Mouse (Mus musculus): ENCODE measurements around the gene D430041D05Rik. TPM values are rescaled to one million over a fixed set of nuclear protein-coding genes. Genes with fewer than 3 reads are reported as not detected.

Gene D430041D05Rik
- polyA plus RNA-seq, 1 experiment from 2014 or later: 2.5 TPM

GRCm38 (mm10) chr2:104167765-104168164, 243.0 kb downstream of the D430041D05Rik start:
- H3K4me3 ChIP-seq (ENCODE audit: low read depth, low read length): no peak overlapping the region
- H3K4me1 ChIP-seq (replicated peaks; ENCODE audit: control insufficient read depth, insufficient read depth, low read length): peaks cover 3% of the 10 kb centered on the region; the same call in 1 of the 2 replicates
- H3K9me3 ChIP-seq (ENCODE audit: control insufficient read depth, low read length): no peaks in the 10 kb centered on the region
- no peaks in the 10 kb centered on the region for H3K36me3 ChIP-seq (ENCODE audit: control insufficient read depth, insufficient read depth, low read length)
- no peak overlapping the region for H3K9ac ChIP-seq (ENCODE audit: low read length)
- no peak overlapping the region for H3K4me2 ChIP-seq (ENCODE audit: low read depth, low read length, severe bottlenecking)
- no peak for ATAC-seq (replicated peaks; ENCODE audit: low FRiP score)
- H3K27ac ChIP-seq (ENCODE audit: low read depth, low read length): no peak overlapping the region
- DNase-seq (ENCODE audit: low spot score): no peak
- H3K27me3 ChIP-seq (ENCODE audit: control insufficient read depth, insufficient read depth, low read length): no peaks in the 10 kb centered on the region
- 90% methylated on average over 23 of the region's 23 CpGs for WGBS

GRCm38 (mm10) chr2:104165631-104166030, 245.2 kb downstream of the D430041D05Rik start:
- Histone ChIP-seq H3K9me3 (ENCODE audit: control insufficient read depth, low read length) (no peaks in the 10 kb centered on the region), H3K27me3 (ENCODE audit: control insufficient read depth, insufficient read depth, low read length) (no peaks in the 10 kb centered on the region), H3K4me1 (replicated peaks; ENCODE audit: control insufficient read depth, insufficient read depth, low read length) (peaks cover 3% of the 10 kb centered on the region; the same call in 1 of the 2 replicates), H3K36me3 (ENCODE audit: control insufficient read depth, insufficient read depth, low read length) (no peaks in the 10 kb centered on the region), H3K27ac (ENCODE audit: low read depth, low read length) (no peak overlapping the region), H3K9ac (ENCODE audit: low read length) (no peak overlapping the region), H3K4me3 (ENCODE audit: low read depth, low read length) (no peak overlapping the region), H3K4me2 (ENCODE audit: low read depth, low read length, severe bottlenecking) (no peak overlapping the region)
- no peak for DNase-seq (ENCODE audit: low spot score)
- 91% methylated on average over 2 of the region's 2 CpGs for WGBS
- ATAC-seq (replicated peaks; ENCODE audit: low FRiP score): no peak

DNA sequence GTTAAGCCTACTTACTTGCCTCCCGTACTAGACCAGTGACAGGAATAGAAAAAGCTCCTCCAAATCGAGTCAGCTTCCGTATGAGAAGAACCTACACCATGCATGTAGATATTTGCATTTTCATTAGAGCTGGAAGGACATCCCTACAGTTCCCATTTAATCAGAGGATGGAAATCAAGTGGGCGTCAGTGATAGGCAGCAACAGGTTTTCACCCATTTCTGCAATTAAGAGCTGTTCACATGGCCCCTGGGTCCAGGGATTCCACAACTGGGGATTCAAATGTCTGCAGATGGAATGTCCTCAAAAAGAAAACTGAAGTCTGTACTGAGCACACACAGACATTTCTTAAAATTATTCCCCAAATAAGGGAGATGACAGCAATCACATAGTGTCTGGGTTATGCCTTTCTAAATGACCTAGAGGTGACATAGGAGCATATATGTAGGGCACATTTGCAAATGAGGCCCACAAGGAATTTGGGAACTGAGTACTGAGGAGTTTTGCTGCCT, 246.8 kb downstream of the D430041D05Rik start:
- Histone ChIP-seq H3K27ac (ENCODE audit: low read depth, low read length) (no peak overlapping the region), H3K27me3 (ENCODE audit: control insufficient read depth, insufficient read depth, low read length) (no peaks in the 10 kb centered on the region), H3K36me3 (ENCODE audit: control insufficient read depth, insufficient read depth, low read length) (no peaks in the 10 kb centered on the region), H3K4me3 (ENCODE audit: low read depth, low read length) (no peak overlapping the region), H3K4me1 (replicated peaks; ENCODE audit: control insufficient read depth, insufficient read depth, low read length) (peaks cover 3% of the 10 kb centered on the region; the same call in 1 of the 2 replicates), H3K4me2 (ENCODE audit: low read depth, low read length, severe bottlenecking) (no peak overlapping the region), H3K9ac (ENCODE audit: low read length) (no peak overlapping the region), H3K9me3 (ENCODE audit: control insufficient read depth, low read length) (no peaks in the 10 kb centered on the region)
- WGBS: 93% methylated on average over 4 of the region's 4 CpGs
- DNase-seq (ENCODE audit: low spot score): no peak
- ATAC-seq (replicated peaks; ENCODE audit: low FRiP score): no peak

DNA sequence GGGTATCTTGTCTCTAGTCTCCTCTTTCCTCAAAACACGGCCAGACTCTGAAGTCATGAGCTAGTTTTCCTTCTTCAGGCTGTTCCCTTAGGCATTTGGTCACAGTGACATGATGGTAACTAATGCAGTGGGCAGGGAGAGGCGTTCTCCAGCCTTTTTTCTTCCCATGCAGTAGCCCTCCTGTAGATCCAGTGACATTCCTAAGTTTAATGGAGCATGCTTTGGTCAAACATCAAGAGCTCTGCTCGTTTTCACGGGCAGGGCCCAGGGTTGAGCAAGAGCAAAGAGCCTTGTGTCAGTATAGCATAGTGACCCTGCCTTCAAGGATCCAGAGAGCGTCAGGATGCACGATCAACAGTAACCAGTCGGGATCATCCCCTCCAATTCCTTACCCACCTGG, 247.4 kb downstream of the D430041D05Rik start:
- Histone ChIP-seq H3K9ac (ENCODE audit: low read length) (no peak overlapping the region), H3K9me3 (ENCODE audit: control insufficient read depth, low read length) (no peaks in the 10 kb centered on the region), H3K4me3 (ENCODE audit: low read depth, low read length) (no peak overlapping the region), H3K4me1 (replicated peaks; ENCODE audit: control insufficient read depth, insufficient read depth, low read length) (peaks cover 3% of the 10 kb centered on the region; the same call in 1 of the 2 replicates), H3K27ac (ENCODE audit: low read depth, low read length) (no peak overlapping the region), H3K4me2 (ENCODE audit: low read depth, low read length, severe bottlenecking) (no peak overlapping the region), H3K36me3 (ENCODE audit: control insufficient read depth, insufficient read depth, low read length) (no peaks in the 10 kb centered on the region), H3K27me3 (ENCODE audit: control insufficient read depth, insufficient read depth, low read length) (no peaks in the 10 kb centered on the region)
- 80% methylated on average over 7 of the region's 7 CpGs for WGBS
- ATAC-seq (replicated peaks; ENCODE audit: low FRiP score): no peak
- no peak for DNase-seq (ENCODE audit: low spot score)

- H3K9me3 ChIP-seq (ENCODE audit: control insufficient read depth, low read length): no peaks in the 10 kb centered on the region
- no peak overlapping the region for H3K27ac ChIP-seq (ENCODE audit: low read depth, low read length)
- 87% methylated on average over 4 of the region's 4 CpGs for WGBS
- no peak overlapping the region for H3K9ac ChIP-seq (ENCODE audit: low read length)
- no peaks in the 10 kb centered on the region for H3K4me1 ChIP-seq (replicated peaks; ENCODE audit: control insufficient read depth, insufficient read depth, low read length)
- ATAC-seq (replicated peaks; ENCODE audit: low FRiP score) (no peak), DNase-seq (ENCODE audit: low spot score) (no peak)
- H3K27me3 ChIP-seq (ENCODE audit: control insufficient read depth, insufficient read depth, low read length): no peaks in the 10 kb centered on the region
- H3K4me3 ChIP-seq (ENCODE audit: low read depth, low read length): no peak overlapping the region
- H3K4me2 ChIP-seq (ENCODE audit: low read depth, low read length, severe bottlenecking): no peak overlapping the region
- H3K36me3 ChIP-seq (ENCODE audit: control insufficient read depth, insufficient read depth, low read length): no peaks in the 10 kb centered on the region
These were observed 253.0 kb downstream of the D430041D05Rik start for GRCm38 (mm10) chr2:104157831-104158230.

- Histone ChIP-seq H3K9me3 (ENCODE audit: control insufficient read depth, low read length) (no peaks in the 10 kb centered on the region), H3K4me2 (ENCODE audit: low read depth, low read length, severe bottlenecking) (no peak overlapping the region), H3K4me1 (replicated peaks; ENCODE audit: control insufficient read depth, insufficient read depth, low read length) (no peaks in the 10 kb centered on the region), H3K9ac (ENCODE audit: low read length) (no peak overlapping the region), H3K4me3 (ENCODE audit: low read depth, low read length) (no peak overlapping the region), H3K27me3 (ENCODE audit: control insufficient read depth, insufficient read depth, low read length) (no peaks in the 10 kb centered on the region), H3K36me3 (ENCODE audit: control insufficient read depth, insufficient read depth, low read length) (no peaks in the 10 kb centered on the region), H3K27ac (ENCODE audit: low read depth, low read length) (no peak overlapping the region)
- ATAC-seq (replicated peaks; ENCODE audit: low FRiP score) (no peak), DNase-seq (ENCODE audit: low spot score) (no peak)
- 86% methylated on average over 3 of the region's 3 CpGs for WGBS
These were observed 256.9 kb downstream of the D430041D05Rik start for GRCm38 (mm10) chr2:104153876-104154275.

DNA sequence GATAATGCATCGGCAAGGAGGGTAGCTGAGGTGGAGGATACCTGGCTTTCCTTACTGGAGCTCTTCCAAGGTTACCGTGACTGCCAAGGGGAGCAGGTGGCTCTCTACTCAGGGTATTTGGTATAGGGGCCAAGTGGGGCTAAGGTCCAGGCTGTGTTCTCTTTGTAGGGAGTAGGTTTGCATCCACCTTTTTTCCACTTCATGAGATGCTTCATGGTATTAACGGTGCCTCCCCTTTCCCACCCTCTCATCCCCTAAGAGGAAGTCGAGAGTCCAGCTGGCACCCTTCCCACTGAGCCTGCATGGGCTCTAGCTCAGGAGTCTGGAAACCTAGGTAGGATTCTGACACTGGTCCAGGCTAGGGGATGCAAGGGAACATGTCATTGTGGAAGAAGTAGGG, 257.5 kb downstream of the D430041D05Rik start:
- no peaks in the 10 kb centered on the region for H3K9me3 ChIP-seq (ENCODE audit: control insufficient read depth, low read length)
- H3K4me1 ChIP-seq (replicated peaks; ENCODE audit: control insufficient read depth, insufficient read depth, low read length): no peaks in the 10 kb centered on the region
- ATAC-seq (replicated peaks; ENCODE audit: low FRiP score) (no peak), DNase-seq (ENCODE audit: low spot score) (no peak)
- no peaks in the 10 kb centered on the region for H3K27me3 ChIP-seq (ENCODE audit: control insufficient read depth, insufficient read depth, low read length)
- H3K4me3 ChIP-seq (ENCODE audit: low read depth, low read length): no peak overlapping the region
- H3K4me2 ChIP-seq (ENCODE audit: low read depth, low read length, severe bottlenecking): no peak overlapping the region
- H3K9ac ChIP-seq (ENCODE audit: low read length): no peak overlapping the region
- no peak overlapping the region for H3K27ac ChIP-seq (ENCODE audit: low read depth, low read length)
- WGBS: 95% methylated on average over 4 of the region's 4 CpGs
- no peaks in the 10 kb centered on the region for H3K36me3 ChIP-seq (ENCODE audit: control insufficient read depth, insufficient read depth, low read length)

DNA sequence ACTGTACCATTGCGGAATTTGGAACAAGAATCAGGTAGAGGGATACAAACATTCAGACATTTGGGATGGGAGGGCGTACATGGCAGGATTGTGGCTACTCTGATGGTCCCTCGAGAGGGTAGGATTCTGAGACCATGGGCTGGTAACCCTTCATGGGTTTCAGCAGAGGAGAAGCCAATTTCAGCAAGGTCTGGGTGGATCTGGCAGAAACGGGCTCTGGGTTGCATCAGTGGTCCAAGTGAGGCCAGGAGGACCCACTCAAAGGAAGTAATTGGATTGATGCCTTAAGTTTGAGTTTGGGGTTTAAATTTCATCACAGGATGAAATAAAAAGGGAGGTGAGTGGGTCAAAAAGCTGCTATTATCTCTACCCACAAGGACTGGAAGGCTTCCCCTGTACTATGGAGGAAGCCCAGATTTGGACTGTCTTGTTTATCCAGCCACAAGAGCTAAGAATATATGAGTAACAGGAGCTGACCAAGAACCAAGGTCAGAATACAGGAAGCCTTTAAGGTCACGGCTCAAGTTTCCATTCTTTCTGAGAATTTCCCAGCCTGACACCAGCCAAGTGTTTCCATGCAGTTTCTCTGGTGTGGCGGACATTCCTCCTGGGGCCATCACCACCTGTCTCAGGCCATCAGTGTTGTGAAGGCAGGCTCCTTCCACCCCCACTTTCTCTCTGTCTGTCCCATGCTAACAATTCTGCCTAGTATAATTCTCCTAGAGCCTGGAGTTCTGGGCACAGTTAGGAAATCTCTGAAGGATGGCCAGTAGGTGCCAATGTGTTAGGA, 260.0 kb downstream of the D430041D05Rik start:
- Histone ChIP-seq H3K27me3 (ENCODE audit: control insufficient read depth, insufficient read depth, low read length) (no peaks in the 10 kb centered on the region), H3K36me3 (ENCODE audit: control insufficient read depth, insufficient read depth, low read length) (no peaks in the 10 kb centered on the region), H3K27ac (ENCODE audit: low read depth, low read length) (no peak overlapping the region), H3K4me2 (ENCODE audit: low read depth, low read length, severe bottlenecking) (no peak overlapping the region), H3K9me3 (ENCODE audit: control insufficient read depth, low read length) (no peaks in the 10 kb centered on the region), H3K9ac (ENCODE audit: low read length) (no peak overlapping the region), H3K4me1 (replicated peaks; ENCODE audit: control insufficient read depth, insufficient read depth, low read length) (no peaks in the 10 kb centered on the region), H3K4me3 (ENCODE audit: low read depth, low read length) (no peak overlapping the region)
- ATAC-seq (replicated peaks; ENCODE audit: low FRiP score) (no peak), DNase-seq (ENCODE audit: low spot score) (no peak)
- 85% methylated on average over 6 of the region's 6 CpGs for WGBS
